Mouse (Mus musculus) cerebellum, adult 9-11 months (tissue): ENCODE data around the gene Men1.
"Not testable (repeated sequence)": the region's sequence is repeated elsewhere in the genome, so short reads cannot be mapped to it uniquely, and the experiment has no call there.

Experiments used
- DNase-seq: peaks from one replicate; pipeline ENCODE4 v3.0.0; 2022

The Men1 gene

GRCm38 (mm10) chr19:6334673-6335457 lies at the start of gene Men1:
Gene Men1 (plus strand): TSS chr19:6334979.
- peak; percentile 96 for DNase-seq

GRCm38 (mm10) chr19:6285226-6285625 lies 49.6 kb upstream of the Men1 start:
- DNase-seq: peak; percentile 55

DNA sequence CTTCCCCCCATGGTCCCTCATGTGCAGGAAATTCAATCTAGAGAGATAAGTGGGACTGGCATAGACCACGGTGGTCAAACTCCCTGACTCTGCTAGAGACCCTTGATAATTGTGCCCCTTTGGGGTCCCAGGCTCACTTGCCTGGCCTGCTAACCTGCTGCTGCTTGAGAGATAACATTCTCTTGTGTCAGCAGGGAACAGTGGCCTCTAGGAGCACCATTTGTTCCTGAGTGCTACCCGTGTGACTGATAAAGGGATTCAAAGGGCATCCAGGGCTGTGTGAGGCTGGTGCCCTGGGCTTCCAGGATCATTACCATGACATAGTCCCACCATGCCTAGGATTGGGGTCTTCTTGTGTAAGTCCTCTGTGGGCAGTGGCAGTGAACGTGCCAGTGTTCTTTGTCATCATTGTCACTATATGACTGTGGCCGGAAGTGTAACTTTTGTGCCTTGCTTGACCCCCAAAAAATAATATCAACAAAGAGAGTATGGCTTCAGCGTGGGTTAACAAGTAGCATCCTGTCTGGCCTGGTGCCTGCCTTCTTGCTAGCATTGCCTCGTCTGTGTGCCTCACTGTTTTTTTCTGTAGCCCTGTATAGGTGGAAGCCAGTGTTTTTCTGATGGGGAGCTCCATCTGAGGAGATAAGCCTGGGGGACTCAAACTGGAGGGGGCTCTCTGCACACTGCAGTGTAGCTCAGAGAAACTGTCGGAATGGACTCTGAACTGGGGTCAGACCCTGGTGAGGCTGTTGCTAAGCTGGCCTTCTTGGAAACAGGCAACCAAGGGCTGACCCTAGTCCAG lies 48.9 kb upstream of the Men1 start:
- DNase-seq: peak; percentile 47

DNA sequence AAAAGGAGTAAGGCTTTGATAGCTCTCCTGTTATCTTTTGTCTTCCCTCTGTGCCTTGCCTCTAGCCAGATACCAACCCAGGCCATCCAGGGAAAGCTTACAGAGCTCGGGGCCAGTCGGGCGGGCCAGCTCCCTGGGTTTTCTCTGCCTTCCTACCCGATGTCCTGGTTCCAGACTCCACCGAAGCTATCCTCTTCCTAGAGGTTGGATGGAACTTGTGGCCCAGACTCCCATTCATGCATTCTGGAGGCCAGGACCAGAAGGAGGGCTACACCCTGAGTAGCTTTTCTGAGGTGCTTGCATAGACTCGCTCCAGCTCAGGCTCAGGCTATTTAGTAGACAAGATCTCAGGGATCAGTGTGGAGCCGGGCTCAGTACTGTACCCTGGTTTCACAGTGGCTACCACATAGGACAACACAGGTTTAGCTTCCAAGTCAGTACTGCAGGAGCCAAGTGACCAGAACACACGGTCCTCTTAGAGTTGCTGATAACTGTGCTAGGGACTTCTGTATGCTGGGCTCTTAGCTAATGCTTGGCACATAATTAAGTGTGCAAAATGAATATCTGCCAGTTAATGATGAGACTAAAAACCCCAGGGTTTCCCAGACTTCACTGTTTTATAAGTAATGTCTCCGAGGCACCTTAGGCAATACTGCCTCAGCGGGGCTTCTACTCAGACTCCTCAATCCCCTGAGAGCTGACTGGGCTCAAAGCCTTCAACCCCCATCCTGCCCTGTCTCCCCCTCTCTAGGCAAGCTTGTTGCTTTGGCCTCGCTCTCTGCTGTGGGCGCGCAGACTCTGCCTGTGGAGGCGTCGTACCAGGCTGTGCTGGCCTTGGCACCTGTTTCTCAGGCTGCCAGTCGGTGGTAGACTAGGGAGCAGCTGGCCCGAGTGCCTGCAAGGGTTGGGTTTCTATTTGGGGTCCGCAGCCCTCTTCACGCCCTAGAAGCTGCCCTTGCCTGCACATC lies 48.1 kb upstream of the Men1 start:
- peak; percentile 83 for DNase-seq

DNA sequence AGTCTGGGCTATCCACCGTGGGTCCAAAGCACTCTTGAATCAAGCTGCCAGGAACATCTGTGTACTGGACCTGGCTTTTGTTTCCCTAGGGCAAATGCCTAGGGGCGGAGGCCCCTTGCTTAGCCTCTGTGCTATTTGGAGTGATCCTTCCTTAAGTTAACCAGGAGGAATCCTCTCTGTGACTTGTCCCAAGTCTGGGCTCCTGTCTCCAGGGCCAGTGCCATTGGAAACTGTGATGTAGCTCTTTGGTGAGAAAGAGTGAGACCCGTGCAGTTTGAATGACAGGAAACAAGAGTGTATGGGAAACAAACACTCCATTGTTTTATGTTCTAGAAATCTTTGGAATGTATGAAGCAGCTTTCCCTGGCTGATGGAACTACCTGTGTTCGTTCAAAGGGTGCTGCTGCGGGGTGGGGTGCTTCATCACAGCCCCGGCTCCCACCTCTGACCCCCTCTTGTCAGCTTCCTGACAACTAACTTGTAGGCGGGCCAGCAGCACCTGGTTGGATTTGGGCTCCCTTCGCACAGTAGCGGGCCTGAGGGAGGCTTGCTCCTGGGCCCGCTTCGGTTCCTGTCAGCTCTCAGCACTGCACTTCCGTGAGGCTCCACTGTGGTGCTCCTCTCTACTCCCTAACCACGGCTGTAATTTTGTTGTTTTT lies 46.4 kb upstream of the Men1 start:
- peak; percentile 46 for DNase-seq

- peak; percentile 59 for DNase-seq
These were observed 45.0 kb upstream of the Men1 start for GRCm38 (mm10) chr19:6289696-6290238.

DNA sequence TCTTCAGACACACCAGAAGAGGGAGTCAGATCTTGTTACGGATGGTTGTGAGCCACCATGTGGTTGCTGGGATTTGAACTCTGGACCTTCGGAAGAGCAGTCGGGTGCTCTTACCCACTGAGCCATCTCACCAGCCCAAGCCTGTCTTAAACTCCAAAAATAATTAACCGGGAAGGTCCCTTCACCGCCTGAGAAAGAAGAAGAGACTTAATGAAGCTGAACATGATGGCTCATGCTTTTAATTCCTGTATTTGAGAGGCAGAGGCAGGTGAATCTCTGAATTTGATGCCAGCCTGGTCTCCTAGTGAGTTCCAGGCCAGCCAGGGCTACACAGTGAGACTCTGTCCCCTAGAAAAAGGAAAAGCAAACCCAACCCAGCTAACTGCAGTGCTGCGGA lies 44.1 kb upstream of the Men1 start:
- DNase-seq: not testable (repeated sequence)

GRCm38 (mm10) chr19:6291117-6291781 lies 43.5 kb upstream of the Men1 start:
- peak; percentile 92 for DNase-seq

GRCm38 (mm10) chr19:6292262-6292661 lies 42.5 kb upstream of the Men1 start:
- DNase-seq: no peak

GRCm38 (mm10) chr19:6294301-6294700 lies 40.5 kb upstream of the Men1 start:
- DNase-seq: no peak

DNA sequence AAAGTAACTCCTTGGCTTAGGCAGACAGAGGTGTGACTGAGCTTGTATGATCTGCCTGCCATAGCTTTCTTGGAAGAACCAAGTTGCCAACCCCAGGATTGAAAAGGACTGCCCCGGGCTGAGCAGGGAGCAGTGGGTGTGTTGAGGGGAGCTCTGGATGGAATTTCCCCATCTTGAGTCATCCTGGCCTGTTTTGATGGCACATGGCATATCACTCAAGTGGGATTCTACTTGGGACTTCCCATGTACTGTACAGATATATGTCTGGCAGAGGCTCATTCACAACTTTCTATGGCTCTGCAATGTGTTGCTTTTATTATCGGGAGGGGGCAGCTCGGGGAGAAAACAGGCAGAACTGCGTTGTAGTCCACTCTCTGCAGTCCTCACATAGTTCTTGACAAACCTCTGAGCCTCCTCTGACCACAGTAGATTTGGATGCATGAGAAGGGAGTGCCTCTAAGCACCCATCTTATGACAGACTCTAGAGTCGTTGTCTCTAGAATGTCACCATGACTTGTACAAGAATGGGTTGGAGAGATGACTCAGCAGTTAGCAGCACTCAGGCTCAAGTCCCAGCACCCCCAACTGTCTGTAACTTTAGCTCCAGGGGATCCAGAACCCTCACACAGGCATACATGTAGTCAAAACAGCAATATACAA lies 38.1 kb upstream of the Men1 start:
- DNase-seq: no peak

- DNase-seq: no peak
These were observed 37.1 kb upstream of the Men1 start for GRCm38 (mm10) chr19:6297641-6298040.

- no peak for DNase-seq
These were observed 35.8 kb upstream of the Men1 start for GRCm38 (mm10) chr19:6299003-6299402.

DNA sequence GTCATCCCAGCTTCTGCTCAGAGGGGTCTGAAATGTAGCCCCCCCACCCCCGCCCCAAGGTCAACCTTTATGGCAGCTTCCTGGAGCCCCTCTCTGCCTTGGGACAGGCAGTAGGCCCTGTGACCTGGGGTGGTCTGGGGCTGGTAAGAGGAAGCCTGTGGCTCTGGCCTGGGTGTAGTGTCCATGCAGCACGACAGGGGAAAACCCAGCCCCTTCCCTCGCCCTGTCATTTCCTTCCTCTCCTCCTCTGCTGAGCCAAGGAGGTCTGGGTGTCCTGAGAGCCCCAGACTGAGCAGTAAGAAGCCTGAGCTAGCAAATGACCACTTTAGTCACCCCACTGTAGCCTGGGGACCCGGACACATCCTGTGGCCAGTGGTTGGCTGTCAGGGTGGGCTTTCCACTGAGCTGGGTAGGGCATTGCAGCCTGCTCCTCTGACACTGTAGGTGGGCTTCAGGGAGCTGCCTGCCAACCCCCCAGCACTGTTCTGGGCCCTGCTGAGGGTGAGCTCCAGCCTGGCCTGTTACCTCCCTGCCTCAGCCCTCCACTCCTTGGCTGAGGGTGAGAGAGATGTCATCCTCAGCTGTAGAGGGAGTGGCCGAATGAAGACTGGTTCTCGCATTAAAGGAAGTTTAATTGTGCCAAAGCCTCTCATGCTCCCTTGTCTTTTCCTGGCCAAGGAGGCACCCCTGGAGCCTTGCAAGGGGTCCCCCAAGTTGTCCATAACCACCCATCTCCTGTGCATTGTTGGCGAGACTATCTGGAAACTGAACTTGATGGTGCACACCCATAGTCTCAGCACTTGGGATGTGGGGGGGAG lies 35.1 kb upstream of the Men1 start:
- DNase-seq: no peak

GRCm38 (mm10) chr19:6300402-6300841 lies 34.4 kb upstream of the Men1 start:
- DNase-seq: peak; percentile 62

DNA sequence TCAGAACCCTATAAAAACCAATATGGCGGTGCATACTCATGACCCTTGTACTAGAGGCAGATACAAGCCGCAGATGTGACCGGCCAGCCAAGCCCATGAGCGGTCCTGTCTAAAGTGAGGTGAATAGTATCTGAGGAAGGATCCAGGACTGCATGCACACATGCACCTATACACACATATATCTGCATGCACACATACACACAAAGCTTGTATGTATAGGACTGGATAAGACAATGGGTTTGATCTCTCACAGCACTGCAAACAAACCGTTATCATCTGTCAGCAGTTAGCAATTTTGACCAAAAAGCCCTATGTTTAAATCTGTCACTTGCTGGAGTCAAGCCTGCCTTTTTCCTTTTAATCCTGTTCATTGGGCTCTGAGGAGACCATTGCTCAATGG lies 32.7 kb upstream of the Men1 start:
- no peak for DNase-seq

GRCm38 (mm10) chr19:6302522-6302921 lies 32.3 kb upstream of the Men1 start:
- DNase-seq: peak; percentile 95

GRCm38 (mm10) chr19:6303831-6304230 lies 30.9 kb upstream of the Men1 start:
- peak; percentile 75 for DNase-seq

GRCm38 (mm10) chr19:6304787-6305516 lies 29.8 kb upstream of the Men1 start:
- peak; percentile 92 for DNase-seq
